Mouse (Mus musculus) adrenal gland, adult 18-20 months (tissue): ENCODE measurements around the gene Eif3m. TPM values are rescaled to one million over a fixed set of nuclear protein-coding genes. Genes with fewer than 3 reads are reported as not detected.

Experiments
- DNase-seq, 2 experiments: peaks; one replicate each; pipeline ENCODE4 v3.0.0; 2021 to 2022; ENCODE audit warnings: low spot score in 2 of 2
- total RNA-seq, 2 experiments: library from RNA; stranded (reverse); gene quantifications; 1 replicate in 1 of 2; 2 replicates in 1 of 2; pipeline ENCODE4 v1.2.3; 2021

Gene Eif3m
- total RNA-seq, 2 experiments from 2014 or later = 132 to 142 TPM

- DNase-seq = no peak
Measured at GRCm38 (mm10) chr2:105017802-105018201, 922 bp upstream of the Eif3m start.

GRCm38 (mm10) chr2:105016192-105016966 is 501 bp downstream of the Eif3m start:
- no peak for DNase-seq

- no peak for DNase-seq
Measured at GRCm38 (mm10) chr2:105007236-105007635, 9.6 kb downstream of the Eif3m start.

GRCm38 (mm10) chr2:104996201-104996600 is 20.7 kb downstream of the Eif3m start:
- DNase-seq = no peak

- DNase-seq = no peak
Measured at GRCm38 (mm10) chr2:104994436-104994835, 22.4 kb downstream of the Eif3m start.

- DNase-seq = no peak
Measured at GRCm38 (mm10) chr2:104988974-104989373, 27.9 kb downstream of the Eif3m start.

- no peak for DNase-seq
Measured at GRCm38 (mm10) chr2:104985796-104986195, 31.1 kb downstream of the Eif3m start.

- DNase-seq = no peak
Measured at GRCm38 (mm10) chr2:104981712-104982111, 35.2 kb downstream of the Eif3m start.

GRCm38 (mm10) chr2:104964492-104964891 is 52.4 kb downstream of the Eif3m start:
- no peak for DNase-seq

Other genes with a start within 250 kb of the Eif3m start
- 10 to 100 TPM; 20.4 to 21.6 TPM for gene Qser1, start 200.3 kb downstream of the Eif3m start, total RNA-seq
- 10 to 100 TPM in 1 of 2 experiments, 1 to 10 TPM in 1; 4.2 to 29.0 TPM for gene Prrg4, start 167.2 kb downstream of the Eif3m start, total RNA-seq
- 1 to 10 TPM; 6.0 to 8.6 TPM for gene Ccdc73, start 149.3 kb downstream of the Eif3m start, total RNA-seq
- gene Gm11060, start 74.9 kb upstream of the Eif3m start, total RNA-seq = not detected
- gene Wt1, start 109.4 kb upstream of the Eif3m start, total RNA-seq = 1 to 10 TPM; 1.8 to 3.3 TPM
- under 1 TPM; 0.64 to 0.73 TPM for gene Them7, start 207.2 kb upstream of the Eif3m start, total RNA-seq